Mouse (Mus musculus): ENCODE measurements around the gene Cdsn. TPM values are rescaled to one million over a fixed set of nuclear protein-coding genes. Genes with fewer than 3 reads are reported as not detected.
"Not testable (repeated sequence)": the region's sequence is repeated elsewhere in the genome, so short reads cannot be mapped to it uniquely, and the experiment has no call there.

Gene Cdsn
- 0.19 and 0.28 TPM in 2 replicates for polyA plus RNA-seq (2015; fragmentation: Nextera tagmentation; extraction: Ambion mirVana)

DNA sequence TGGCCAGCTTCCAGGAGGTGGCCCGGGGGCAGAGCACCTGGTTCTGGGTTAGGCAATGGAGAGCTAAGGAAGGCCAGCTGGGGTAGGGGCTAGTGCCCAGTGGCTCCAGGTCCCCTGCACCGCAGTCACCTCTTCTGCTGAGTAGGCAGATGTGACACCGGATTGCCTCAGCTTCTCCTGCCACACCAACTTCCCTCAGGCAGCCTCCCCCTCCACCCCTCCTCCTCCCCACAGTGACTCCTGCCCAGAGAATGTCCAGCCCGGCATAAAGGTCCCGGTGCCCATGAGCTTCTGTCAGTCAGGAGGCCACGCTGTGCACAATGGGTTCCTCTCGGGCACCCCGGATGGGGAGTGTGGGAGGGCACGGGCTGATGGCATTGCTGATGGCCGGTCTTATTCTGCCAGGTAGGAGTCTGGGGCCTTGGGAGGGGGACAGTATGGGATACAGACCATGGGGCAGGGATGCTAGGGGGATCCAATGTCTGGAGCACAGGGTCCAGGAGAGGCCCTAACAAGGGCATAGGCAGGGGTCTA is at the start of gene Cdsn:
Gene Cdsn (plus strand): TSS at position 248 of the 534 bp plus-strand sequence.
- no peak within 1 kb of the TSS for H3K4me3 ChIP-seq (ENCODE audit: low read length)
- no peak for ATAC-seq
- no peaks in the 10 kb centered on the region for H3K9me3 ChIP-seq (ENCODE audit: control insufficient read depth, low read length)
- H3K27me3 ChIP-seq (replicated peaks; ENCODE audit: control insufficient read depth, insufficient read depth, low read length): no peaks in the 10 kb centered on the region
- no peak within 1 kb of the TSS for H3K4me2 ChIP-seq (ENCODE audit: low read length)
- no peak within 1 kb of the TSS for H3K27ac ChIP-seq (ENCODE audit: low read depth, low read length)
- H3K9ac ChIP-seq (ENCODE audit: low read depth, low read length): no peak within 1 kb of the TSS
- H3K4me1 ChIP-seq (ENCODE audit: control insufficient read depth, insufficient read depth, low read depth, low read length): no peaks in the 10 kb centered on the region
- 70% methylated on average over 10 of the region's 10 CpGs for WGBS
- H3K36me3 ChIP-seq (ENCODE audit: control insufficient read depth, insufficient read depth, low read length): no peaks in the 10 kb centered on the region

GRCm38 (mm10) chr17:35502226-35502625 is 49.7 kb upstream of the Cdsn start:
- Histone ChIP-seq H3K9ac (ENCODE audit: low read depth, low read length) (no peak overlapping the region), H3K36me3 (ENCODE audit: control insufficient read depth, insufficient read depth, low read length) (no peaks in the 10 kb centered on the region), H3K4me2 (ENCODE audit: low read length) (no peak overlapping the region), H3K9me3 (ENCODE audit: control insufficient read depth, low read length) (no peaks in the 10 kb centered on the region), H3K27me3 (replicated peaks; ENCODE audit: control insufficient read depth, insufficient read depth, low read length) (peaks cover 19% of the 10 kb centered on the region), H3K27ac (ENCODE audit: low read depth, low read length) (no peak overlapping the region), H3K4me1 (ENCODE audit: control insufficient read depth, insufficient read depth, low read depth, low read length) (no peaks in the 10 kb centered on the region), H3K4me3 (ENCODE audit: low read length) (no peak overlapping the region)
- ATAC-seq: no peak
- WGBS: 5% methylated on average over 6 of the region's 6 CpGs

GRCm38 (mm10) chr17:35502762-35503161 is 49.2 kb upstream of the Cdsn start:
- Histone ChIP-seq H3K4me1 (ENCODE audit: control insufficient read depth, insufficient read depth, low read depth, low read length) (no peaks in the 10 kb centered on the region), H3K9ac (ENCODE audit: low read depth, low read length) (no peak overlapping the region), H3K4me2 (ENCODE audit: low read length) (no peak overlapping the region), H3K27ac (ENCODE audit: low read depth, low read length) (no peak overlapping the region), H3K9me3 (ENCODE audit: control insufficient read depth, low read length) (no peaks in the 10 kb centered on the region), H3K27me3 (replicated peaks; ENCODE audit: control insufficient read depth, insufficient read depth, low read length) (peaks cover 20% of the 10 kb centered on the region), H3K36me3 (ENCODE audit: control insufficient read depth, insufficient read depth, low read length) (no peaks in the 10 kb centered on the region), H3K4me3 (ENCODE audit: low read length) (no peak overlapping the region)
- 49% methylated on average over 5 of the region's 5 CpGs for WGBS
- no peak for ATAC-seq

DNA sequence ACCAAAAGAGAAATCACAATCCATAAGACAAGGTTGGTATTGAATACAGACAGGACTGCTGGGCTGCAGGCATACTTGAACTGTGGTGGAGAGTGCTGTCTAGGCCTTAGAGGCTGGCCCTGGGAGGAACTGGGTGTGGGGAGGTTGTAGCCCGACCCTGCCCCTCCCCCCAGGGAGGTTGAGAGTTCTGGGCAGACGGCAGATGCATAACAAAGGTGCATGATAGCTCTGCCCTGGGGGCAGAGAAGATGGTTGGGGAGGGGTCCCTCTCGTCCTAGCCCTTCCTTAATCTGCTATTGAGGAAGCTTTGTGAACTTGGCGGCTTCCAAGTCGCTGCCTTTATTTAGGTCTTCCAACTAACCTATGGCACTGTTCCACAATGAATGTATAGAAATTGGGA is 48.1 kb upstream of the Cdsn start:
- Histone ChIP-seq H3K9ac (ENCODE audit: low read depth, low read length) (no peak overlapping the region), H3K4me3 (ENCODE audit: low read length) (no peak overlapping the region), H3K36me3 (ENCODE audit: control insufficient read depth, insufficient read depth, low read length) (no peaks in the 10 kb centered on the region), H3K4me1 (ENCODE audit: control insufficient read depth, insufficient read depth, low read depth, low read length) (no peaks in the 10 kb centered on the region), H3K4me2 (ENCODE audit: low read length) (no peak overlapping the region), H3K27ac (ENCODE audit: low read depth, low read length) (no peak overlapping the region), H3K27me3 (replicated peaks; ENCODE audit: control insufficient read depth, insufficient read depth, low read length) (peaks cover 24% of the 10 kb centered on the region), H3K9me3 (ENCODE audit: control insufficient read depth, low read length) (no peaks in the 10 kb centered on the region)
- no peak for ATAC-seq
- WGBS: 27% methylated on average over 5 of the region's 5 CpGs

- H3K4me1 ChIP-seq (ENCODE audit: control insufficient read depth, insufficient read depth, low read depth, low read length): no peaks in the 10 kb centered on the region; the same call in 1 of the 2 replicates
- no peak overlapping the region for H3K4me3 ChIP-seq (ENCODE audit: low read length)
- H3K27me3 ChIP-seq (replicated peaks; ENCODE audit: control insufficient read depth, insufficient read depth, low read length): peaks cover 24% of the 10 kb centered on the region
- no peaks in the 10 kb centered on the region for H3K36me3 ChIP-seq (ENCODE audit: control insufficient read depth, insufficient read depth, low read length)
- no peak overlapping the region for H3K4me2 ChIP-seq (ENCODE audit: low read length)
- WGBS: 19% methylated on average over 8 of the region's 8 CpGs
- H3K9ac ChIP-seq (ENCODE audit: low read depth, low read length): no peak overlapping the region
- no peaks in the 10 kb centered on the region for H3K9me3 ChIP-seq (ENCODE audit: control insufficient read depth, low read length)
- H3K27ac ChIP-seq (ENCODE audit: low read depth, low read length): no peak overlapping the region
- no peak for ATAC-seq
Measured at GRCm38 (mm10) chr17:35504628-35505481, 47.1 kb upstream of the Cdsn start.

DNA sequence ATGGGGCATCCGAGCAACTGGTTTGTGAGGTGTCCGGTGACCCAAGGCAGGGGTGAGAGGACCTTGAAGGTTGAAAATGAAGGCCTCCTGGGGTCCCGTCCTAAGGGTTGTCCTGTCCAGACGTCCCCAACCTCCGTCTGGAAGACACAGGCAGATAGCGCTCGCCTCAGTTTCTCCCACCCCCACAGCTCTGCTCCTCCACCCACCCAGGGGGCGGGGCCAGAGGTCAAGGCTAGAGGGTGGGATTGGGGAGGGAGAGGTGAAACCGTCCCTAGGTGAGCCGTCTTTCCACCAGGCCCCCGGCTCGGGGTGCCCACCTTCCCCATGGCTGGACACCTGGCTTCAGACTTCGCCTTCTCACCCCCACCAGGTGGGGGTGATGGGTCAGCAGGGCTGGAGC is 46.2 kb upstream of the Cdsn start, which contains the start of gene Pou5f1:
Gene Pou5f1 (plus strand): TSS at position 243 of the 400 bp plus-strand sequence.
- ATAC-seq: no peak
- Histone ChIP-seq H3K27ac (ENCODE audit: low read depth, low read length) (no peak within 1 kb of the TSS), H3K9me3 (ENCODE audit: control insufficient read depth, low read length) (no peaks in the 10 kb centered on the region), H3K27me3 (replicated peaks; ENCODE audit: control insufficient read depth, insufficient read depth, low read length) (peaks cover 24% of the 10 kb centered on the region), H3K4me3 (ENCODE audit: low read length) (no peak within 1 kb of the TSS), H3K36me3 (ENCODE audit: control insufficient read depth, insufficient read depth, low read length) (no peaks in the 10 kb centered on the region), H3K4me1 (ENCODE audit: control insufficient read depth, insufficient read depth, low read depth, low read length) (no peaks in the 10 kb centered on the region; the same call in 1 of the 2 replicates), H3K9ac (ENCODE audit: low read depth, low read length) (no peak within 1 kb of the TSS), H3K4me2 (ENCODE audit: low read length) (no peak within 1 kb of the TSS)
- 33% methylated on average over 12 of the region's 13 CpGs for WGBS

GRCm38 (mm10) chr17:35506881-35507280 is 45.0 kb upstream of the Cdsn start:
- Histone ChIP-seq H3K4me2 (ENCODE audit: low read length) (no peak overlapping the region), H3K9ac (ENCODE audit: low read depth, low read length) (no peak overlapping the region), H3K9me3 (ENCODE audit: control insufficient read depth, low read length) (no peaks in the 10 kb centered on the region), H3K27ac (ENCODE audit: low read depth, low read length) (no peak overlapping the region), H3K4me1 (ENCODE audit: control insufficient read depth, insufficient read depth, low read depth, low read length) (no peaks in the 10 kb centered on the region; the same call in 1 of the 2 replicates), H3K27me3 (replicated peaks; ENCODE audit: control insufficient read depth, insufficient read depth, low read length) (peaks cover 24% of the 10 kb centered on the region), H3K4me3 (ENCODE audit: low read length) (no peak overlapping the region), H3K36me3 (ENCODE audit: control insufficient read depth, insufficient read depth, low read length) (no peaks in the 10 kb centered on the region)
- WGBS: 17% methylated on average over 10 of the region's 10 CpGs
- no peak for ATAC-seq

GRCm38 (mm10) chr17:35507556-35508260 is 44.2 kb upstream of the Cdsn start:
- Histone ChIP-seq H3K27ac (ENCODE audit: low read depth, low read length) (no peak overlapping the region), H3K4me1 (ENCODE audit: control insufficient read depth, insufficient read depth, low read depth, low read length) (no peaks in the 10 kb centered on the region; the same call in 1 of the 2 replicates), H3K4me2 (ENCODE audit: low read length) (no peak overlapping the region), H3K9me3 (ENCODE audit: control insufficient read depth, low read length) (no peaks in the 10 kb centered on the region), H3K9ac (ENCODE audit: low read depth, low read length) (no peak overlapping the region), H3K4me3 (ENCODE audit: low read length) (no peak overlapping the region), H3K36me3 (ENCODE audit: control insufficient read depth, insufficient read depth, low read length) (no peaks in the 10 kb centered on the region), H3K27me3 (replicated peaks; ENCODE audit: control insufficient read depth, insufficient read depth, low read length) (peaks cover 24% of the 10 kb centered on the region)
- no peak for ATAC-seq
- 31% methylated on average over 13 of the region's 13 CpGs for WGBS

DNA sequence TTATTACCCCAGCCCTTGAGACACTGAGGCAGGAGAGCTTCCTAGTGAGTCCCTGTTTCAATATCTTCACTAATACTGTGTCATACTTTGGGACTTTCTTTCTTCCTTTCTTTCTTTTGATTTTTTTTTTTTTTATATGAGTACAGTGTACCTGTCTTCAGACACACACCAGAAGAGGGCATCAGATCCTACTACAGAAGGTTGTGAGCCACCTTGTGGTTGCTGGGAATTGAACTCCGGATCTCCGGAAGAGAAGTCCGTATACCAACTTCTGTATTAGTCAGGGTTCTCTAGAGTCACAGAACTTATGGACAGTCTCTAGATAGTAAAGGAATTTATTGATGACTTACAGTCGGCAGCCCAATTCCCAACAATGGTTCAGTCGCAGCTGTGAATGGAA is 43.6 kb upstream of the Cdsn start:
- 48% methylated on average over 4 of the region's 5 CpGs for WGBS
- H3K36me3 ChIP-seq (ENCODE audit: control insufficient read depth, insufficient read depth, low read length); ATAC-seq; H3K4me1 ChIP-seq (ENCODE audit: control insufficient read depth, insufficient read depth, low read depth, low read length); H3K9ac ChIP-seq (ENCODE audit: low read depth, low read length); H3K4me2 ChIP-seq (ENCODE audit: low read length); H3K27ac ChIP-seq (ENCODE audit: low read depth, low read length); H3K9me3 ChIP-seq (ENCODE audit: control insufficient read depth, low read length); H3K4me3 ChIP-seq (ENCODE audit: low read length): not testable (repeated sequence)
- H3K27me3 ChIP-seq (replicated peaks; ENCODE audit: control insufficient read depth, insufficient read depth, low read length): peaks cover 24% of the 10 kb centered on the region
